Mouse (Mus musculus) frontal cortex, postnatal 10 days (tissue): Measurements from ENCODE around the gene Uqcc3.
"Not testable (repeated sequence)": the region's sequence is repeated elsewhere in the genome, so short reads cannot be mapped to it uniquely, and the experiment has no call there.

Experiments used
- DNase-seq, 2 experiments: peaks; one replicate each; pipeline ENCODE4 v3.0.0; 2022; ENCODE audit warnings: low spot score in 2 of 2, mixed read lengths in 1 of 2

Uqcc3 gene

GRCm38 (mm10) chr19:8880311-8881033, at the start of gene Uqcc3:
Gene Uqcc3, minus strand, starts transcription at chr19:8880923.
- DNase-seq = peak; percentile 85 to 87

DNA sequence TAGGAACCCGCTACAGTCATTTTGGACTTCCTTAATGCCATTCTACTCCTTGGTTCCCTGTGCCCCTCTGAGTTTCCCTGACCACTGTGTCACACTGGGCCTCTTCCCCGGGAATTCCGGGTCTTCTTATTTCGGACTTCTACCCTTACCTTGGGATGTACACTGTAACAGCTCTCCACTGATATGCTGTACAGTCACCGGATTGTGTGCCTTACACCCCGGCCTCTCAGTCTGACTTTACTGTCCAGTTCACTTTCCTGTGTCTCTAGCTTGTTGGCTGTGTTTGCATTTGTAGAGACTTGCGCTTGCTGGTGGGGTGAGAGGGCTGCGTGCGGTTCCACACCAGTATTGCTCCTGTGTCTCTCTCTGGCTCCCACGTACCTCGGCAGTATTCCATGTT, 49.4 kb upstream of the Uqcc3 start:
- DNase-seq = no peak

DNA sequence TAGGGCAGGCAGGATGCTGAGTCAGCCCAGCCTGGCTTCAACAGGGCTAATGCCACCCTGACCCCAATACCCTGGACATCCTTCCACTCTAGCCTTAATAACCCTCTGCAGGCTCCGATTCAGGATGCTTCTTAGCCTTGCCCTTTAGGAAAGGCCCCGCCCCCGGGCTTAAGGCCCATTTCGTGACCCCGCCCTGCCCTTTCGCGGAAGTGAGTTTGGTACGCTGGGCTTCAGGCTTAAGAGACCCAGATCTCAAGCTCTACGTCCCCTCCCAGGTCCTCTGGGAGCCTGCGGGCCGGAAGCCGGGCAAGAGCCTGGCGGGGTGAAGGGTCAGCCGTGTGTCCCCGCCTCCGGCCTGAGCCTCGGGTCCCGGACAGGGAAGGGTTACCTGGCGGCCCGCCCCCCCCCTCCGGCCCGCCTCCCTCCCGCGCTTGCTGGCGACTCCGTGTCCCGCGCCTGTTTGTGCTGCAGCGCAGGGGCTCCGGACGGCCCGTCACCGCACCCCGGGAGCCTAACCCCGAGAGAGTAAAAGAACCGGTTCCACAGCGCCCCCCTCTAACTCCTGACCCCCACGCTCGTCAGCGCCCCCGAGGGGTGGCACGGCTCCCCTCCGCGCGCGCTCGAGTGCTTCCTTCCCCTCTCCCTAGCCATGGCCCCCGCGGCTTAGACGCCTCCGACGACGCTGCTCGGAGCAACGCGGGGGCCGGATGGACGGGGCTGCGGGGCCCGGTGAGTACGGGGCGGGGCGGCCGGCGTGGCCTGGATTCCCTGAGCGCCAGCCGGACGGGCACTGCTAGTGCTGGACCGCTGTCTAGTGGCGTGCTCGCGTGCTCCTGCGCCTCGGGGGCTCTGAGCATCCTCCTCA, 48.7 kb upstream of the Uqcc3 start, which contains the start of the genes Rom1 and Eml3:
Gene Rom1, minus strand, starts transcription at position 133 of the 865 bp plus-strand sequence.
Gene Eml3, plus strand, starts transcription at position 329 of the 865 bp plus-strand sequence.
- DNase-seq = peak; percentile 65 to 68

DNA sequence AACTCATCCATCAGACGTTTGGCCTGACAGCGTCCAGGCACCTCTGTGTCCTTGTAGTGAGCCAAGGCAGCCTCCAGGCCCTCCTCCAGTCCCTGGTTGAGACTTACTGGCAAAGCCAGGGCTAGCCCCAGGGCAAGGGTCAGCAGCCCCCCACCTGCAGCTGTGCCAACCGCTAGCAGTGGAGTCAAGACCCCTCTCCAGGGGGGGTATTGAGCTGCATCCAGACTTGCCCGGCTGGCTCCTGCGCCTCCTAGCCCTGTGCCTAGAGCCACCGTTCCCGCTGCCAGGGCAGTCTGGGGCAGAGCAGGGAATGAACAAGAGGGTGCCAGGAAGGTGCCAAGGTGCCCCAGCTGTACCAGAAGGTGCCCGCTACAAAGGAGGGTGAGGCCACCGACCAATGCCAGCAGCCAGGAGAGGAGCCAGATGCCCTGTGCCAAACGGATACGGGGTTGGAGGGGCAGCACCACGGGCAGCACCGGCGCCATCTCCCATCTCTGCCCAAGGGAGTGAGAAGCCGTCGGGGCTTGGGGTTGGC, 48.0 kb upstream of the Uqcc3 start:
- no peak for DNase-seq

- DNase-seq = no peak
Measured at GRCm38 (mm10) chr19:8927891-8928525, 47.3 kb upstream of the Uqcc3 start.

DNA sequence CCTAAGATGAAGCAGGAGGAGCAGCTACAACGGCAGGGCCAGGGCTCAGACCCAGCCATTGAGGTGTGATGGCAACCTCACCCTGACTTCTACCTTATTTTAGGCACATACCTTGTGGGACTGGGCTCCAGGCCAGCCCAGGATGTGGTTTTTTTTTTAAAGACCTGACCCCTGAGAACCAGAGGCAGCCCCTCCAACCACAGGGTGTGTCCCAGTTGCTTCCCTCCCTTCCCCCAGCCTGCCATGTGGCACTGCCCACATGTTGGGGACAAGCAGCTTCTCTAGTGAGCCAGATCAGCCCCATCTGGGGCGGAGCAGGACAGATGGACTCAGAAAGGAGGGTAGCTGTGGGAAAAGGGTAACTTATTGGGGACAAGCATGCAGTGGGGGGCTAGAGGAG, 46.0 kb upstream of the Uqcc3 start:
- no peak for DNase-seq

- no peak for DNase-seq
Measured at GRCm38 (mm10) chr19:8921741-8922140, 41.0 kb upstream of the Uqcc3 start.

DNA sequence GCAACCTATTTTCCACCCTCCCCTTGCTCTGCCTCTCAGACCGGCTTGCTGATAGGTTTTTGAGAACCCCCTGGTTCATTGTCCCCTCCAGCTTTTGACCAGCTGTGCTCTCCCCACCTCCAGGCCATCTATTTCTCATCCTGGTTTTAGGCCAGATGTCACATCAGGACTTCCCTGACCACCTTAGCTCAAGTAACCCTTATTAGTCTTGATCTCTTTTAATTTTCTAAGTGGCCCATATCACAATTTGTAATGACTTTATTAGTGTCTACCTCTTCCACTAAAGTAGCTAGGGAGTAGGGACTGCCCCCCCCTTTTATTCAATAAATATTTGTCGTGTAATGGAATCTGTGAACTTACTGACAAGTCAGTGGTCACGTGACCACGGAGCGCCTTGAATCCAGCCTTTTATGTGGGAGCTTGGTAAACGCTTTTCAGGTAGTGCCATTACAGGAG, 40.1 kb upstream of the Uqcc3 start:
- DNase-seq = no peak

- peak; percentile 88 to 91 for DNase-seq
Measured at GRCm38 (mm10) chr19:8920073-8920736, 39.5 kb upstream of the Uqcc3 start, which contains the start of gene B3gat3. Gene B3gat3, plus strand, starts transcription at chr19:8920374.

DNA sequence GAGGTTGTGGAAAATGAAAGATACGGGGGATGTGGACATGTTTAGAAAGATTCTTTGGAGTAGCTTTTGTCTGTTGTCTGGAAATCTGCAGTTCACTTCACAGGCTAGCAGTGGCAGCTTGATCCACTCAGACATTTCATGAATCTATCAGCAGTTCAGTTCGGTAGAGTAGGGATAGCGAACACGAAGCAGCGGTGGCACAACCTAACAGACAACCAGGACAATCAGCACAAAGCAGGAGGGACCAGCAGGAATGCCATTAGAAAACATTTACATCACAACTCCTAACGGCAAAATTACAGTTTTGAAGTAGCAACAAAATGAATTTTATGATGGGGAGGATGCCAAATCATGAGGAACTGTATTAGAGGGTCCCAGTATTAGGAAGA, 39.0 kb upstream of the Uqcc3 start:
- DNase-seq = no peak

GRCm38 (mm10) chr19:8919000-8919399, 38.3 kb upstream of the Uqcc3 start:
- DNase-seq = no peak

DNA sequence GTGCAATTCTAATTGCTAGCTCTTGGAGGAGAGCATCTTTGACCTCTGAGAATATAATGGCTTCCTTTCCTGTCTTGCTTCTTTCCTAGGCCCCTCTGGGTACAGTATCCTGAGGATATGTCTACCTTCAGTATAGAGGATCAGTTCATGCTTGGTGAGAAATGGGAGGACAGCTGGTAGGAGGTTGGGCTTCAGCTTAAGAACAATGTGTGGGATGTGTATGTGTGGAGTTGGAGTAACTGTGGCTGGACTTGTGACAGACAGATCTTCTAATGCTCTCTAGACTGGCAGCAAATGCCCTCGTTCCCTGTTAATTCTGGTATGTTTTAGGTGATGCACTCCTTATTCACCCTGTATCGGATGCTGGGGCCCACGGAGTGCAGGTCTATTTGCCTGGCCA, 33.5 kb upstream of the Uqcc3 start:
- DNase-seq = no peak

DNA sequence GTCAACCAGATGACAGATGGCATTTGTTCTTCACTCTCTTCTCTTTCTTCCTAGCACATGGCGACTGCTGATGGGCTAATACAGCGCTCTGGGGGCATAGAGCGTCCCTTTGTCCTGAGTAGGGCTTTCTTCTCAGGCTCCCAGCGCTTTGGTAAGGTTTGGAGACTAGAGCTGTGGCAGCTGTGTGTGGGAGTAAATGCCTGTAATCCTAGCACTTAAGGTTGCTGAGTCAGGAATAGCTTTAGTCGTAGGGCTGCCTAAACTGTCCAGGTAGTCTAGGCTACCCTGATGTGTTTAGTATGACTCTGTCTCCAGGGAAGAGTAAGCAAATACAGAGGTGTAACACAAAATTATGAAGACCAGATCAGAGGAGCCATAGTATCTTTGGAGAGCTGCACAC, 31.1 kb upstream of the Uqcc3 start:
- no peak for DNase-seq

DNA sequence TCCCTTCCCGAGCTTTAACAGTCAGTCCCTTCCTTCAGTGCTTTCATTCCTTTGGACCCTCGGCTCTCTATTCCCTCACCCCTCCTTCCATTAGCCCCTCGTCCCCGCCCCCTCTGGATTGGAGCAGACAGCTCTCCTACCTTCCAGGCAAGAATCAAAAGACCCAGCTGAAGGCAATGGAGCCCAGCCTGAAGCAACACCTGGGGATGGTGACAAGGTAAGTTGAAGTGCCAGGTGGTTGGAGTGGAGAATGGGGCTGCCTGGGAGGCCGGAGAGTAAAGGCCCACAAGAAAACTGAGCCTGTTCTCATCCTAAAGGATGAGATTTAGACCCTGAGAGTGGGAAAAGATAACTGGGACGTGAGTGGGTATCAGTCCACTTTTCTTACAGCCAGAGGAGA, 27.8 kb upstream of the Uqcc3 start:
- no peak for DNase-seq

DNA sequence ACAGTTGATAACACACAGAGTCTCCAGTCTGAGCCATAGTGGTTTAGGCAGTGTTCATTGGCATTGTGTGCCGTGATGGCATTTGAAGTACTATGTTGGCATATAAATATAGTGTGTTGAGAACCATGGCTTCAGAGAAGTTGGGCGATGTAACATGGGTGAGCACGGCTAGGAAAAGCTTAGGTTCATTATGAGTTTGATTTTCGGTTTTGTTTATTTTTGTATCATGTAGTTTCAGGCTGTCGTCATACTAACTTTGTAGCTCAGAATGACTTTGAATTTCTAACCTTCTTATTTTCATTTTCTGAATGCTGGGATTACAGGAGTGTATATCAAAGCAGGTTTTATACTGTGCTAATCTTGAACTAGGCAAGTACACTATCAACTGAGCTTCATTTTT, 22.7 kb upstream of the Uqcc3 start:
- DNase-seq = no peak

DNA sequence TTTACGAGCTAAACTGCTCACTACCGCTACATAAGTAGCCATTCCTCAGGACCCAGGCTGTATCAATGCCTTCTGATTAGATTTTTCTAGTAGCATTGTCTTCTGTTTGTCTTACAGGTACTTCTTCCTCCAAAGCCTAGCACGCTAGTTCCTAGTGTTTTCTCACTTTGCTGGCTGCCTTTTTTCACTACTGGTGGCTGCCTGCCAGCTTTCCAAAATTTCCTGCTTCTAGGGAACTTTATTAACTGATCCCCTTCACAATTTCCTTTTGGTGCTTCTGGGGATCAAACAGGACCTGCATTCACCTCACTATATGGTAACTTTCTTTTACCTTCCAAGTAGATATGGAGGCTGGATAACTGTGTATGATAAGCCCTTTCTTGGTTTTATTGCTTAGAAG, 18.4 kb upstream of the Uqcc3 start:
- no peak for DNase-seq

DNA sequence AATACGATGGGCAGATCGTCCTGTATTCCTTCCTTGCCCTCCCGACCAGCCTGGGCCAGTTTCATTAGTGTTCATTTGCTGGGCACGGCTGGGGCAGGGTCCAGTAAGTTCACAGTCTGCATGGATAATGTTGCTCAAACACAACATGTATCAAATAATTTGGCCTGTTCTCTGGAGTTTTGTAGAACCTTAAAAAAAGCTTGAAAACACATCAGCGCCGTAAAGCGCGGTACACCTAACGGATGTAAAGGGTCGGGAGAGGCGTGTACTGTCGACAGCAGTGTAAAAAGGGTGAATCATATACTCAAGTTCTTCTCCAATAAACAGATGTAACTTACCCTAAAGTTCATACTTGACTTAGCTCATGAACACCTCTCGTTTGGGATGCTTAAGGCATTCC, 17.9 kb upstream of the Uqcc3 start:
- no peak for DNase-seq

DNA sequence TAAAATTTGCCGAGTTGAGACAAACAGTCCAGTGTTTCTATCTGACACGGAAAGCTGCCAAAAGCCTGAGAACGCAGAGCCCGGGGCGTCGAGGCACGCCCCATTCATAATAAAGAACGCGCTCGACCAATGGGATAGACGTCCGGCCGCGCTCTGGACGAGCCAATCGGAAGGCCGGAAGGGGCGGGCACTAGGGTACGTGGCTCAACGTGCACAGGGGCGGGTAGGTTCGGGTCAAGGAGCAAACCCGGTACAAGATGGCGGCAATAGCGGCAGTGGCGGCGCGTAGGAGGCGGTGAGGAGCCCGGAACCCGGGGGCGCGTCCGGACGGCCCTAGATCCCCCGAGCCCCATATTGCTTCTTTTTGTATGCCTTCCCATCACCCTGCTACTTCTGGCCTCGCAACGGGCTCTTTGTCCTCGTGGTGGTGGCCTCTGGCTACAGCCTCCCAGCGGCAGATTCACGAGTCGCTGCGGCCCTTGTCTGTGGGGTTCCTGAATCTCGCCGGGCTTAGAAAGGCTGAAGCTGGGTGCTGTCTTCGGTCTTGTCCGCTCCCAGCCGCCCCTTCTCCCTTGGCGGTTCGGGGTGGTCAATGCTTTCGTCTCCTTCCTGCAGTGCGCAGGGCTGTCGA, 17.3 kb upstream of the Uqcc3 start, which contains the start of gene Ganab:
Gene Ganab, plus strand, starts transcription at position 207 of the 631 bp plus-strand sequence.
- peak; percentile 95 for DNase-seq

DNA sequence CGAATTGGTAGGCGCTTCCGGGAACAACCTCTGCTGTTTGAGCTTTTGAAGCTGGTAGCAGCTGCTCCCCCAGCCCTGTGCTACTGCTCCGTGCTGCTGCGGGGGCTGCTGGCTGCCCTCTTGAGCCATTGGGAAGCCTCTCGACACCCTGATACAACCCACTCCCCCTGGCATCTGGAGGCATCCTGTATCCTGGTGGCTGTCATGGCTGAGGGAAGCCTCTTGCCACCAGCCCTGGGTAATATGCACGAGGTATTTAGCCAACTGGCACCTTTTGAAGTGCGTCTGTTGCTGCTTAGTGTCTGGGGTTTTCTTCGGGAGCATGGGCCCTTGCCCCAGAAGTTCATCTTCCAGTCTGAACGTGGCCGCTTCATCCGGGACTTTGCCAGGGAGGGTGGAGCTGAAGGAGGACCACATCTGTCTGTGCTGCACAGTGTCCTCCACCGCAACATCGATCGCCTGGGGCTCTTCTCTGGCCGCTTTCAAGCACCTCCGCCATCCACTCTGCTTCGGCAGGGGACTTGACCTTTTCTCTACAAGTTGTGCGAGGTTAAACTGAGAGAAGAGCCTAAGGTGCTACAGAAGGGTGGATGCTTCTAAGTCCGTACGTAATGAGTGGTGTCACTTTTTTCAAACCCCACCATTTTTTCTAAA, 16.6 kb upstream of the Uqcc3 start:
- peak in 1 of 2 experiments; percentile 46 for DNase-seq

- DNase-seq = not testable (repeated sequence)
Measured at GRCm38 (mm10) chr19:8896231-8896630, 15.5 kb upstream of the Uqcc3 start.
